Mouse (Mus musculus) stomach, postnatal 0 days (tissue): ENCODE measurements around the gene Rhof. TPM values are rescaled to one million over a fixed set of nuclear protein-coding genes. Genes with fewer than 3 reads are reported as not detected.

Experiments used
- ATAC-seq: fragments of 200-750 bp; cut with Nextera tagmentation; 2 replicates; pipeline ENCODE4 v1.8.0; 2017; ENCODE audit not compliant: low FRiP score, low TSS enrichment
- DNase-seq: peaks from one replicate; pipeline ENCODE4 v3.0.0-alpha.2; 2016; ENCODE audit warnings: low spot score
- H3K27ac ChIP-seq: fragments of 300-500 bp; sonication (generic); replicated peaks from 2 replicates; pipeline ENCODE4 v1.5.1; 2014; ENCODE audit warnings: mild to moderate bottlenecking, control low read depth
- H3K27me3 ChIP-seq: fragments of 300-500 bp; sonication (generic); 2 replicates; pipeline ENCODE4 v1.6.1; 2014; ENCODE audit warnings: low read length; ENCODE audit not compliant: control insufficient read depth, insufficient read depth
- H3K36me3 ChIP-seq: fragments of 300-500 bp; sonication (generic); 2 replicates; pipeline ENCODE4 v1.6.1; 2014; ENCODE audit warnings: low read length, mixed read lengths; ENCODE audit not compliant: control insufficient read depth, insufficient read depth
- H3K4me1 ChIP-seq: fragments of 300-500 bp; sonication (generic); replicated peaks from 2 replicates; pipeline ENCODE4 v1.6.1; 2014; ENCODE audit warnings: antibody characterized with exemption; ENCODE audit not compliant: control insufficient read depth, insufficient read depth
- H3K4me2 ChIP-seq: fragments of 300-500 bp; sonication (generic); replicated peaks from 2 replicates; pipeline ENCODE4 v1.6.1; 2014; ENCODE audit warnings: low read depth, mild to moderate bottlenecking, control low read depth, moderate library complexity
- H3K4me3 ChIP-seq: fragments of 300-500 bp; sonication (generic); 2 replicates; pipeline ENCODE4 v1.5.1; 2014; ENCODE audit warnings: low read depth, low read length, control low read depth
- H3K9ac ChIP-seq: fragments of 300-500 bp; sonication (generic); 2 replicates; pipeline ENCODE4 v1.6.1; 2014; ENCODE audit warnings: mild to moderate bottlenecking, low read length, control low read depth, mixed read lengths
- H3K9me3 ChIP-seq: fragments of 300-500 bp; sonication (generic); 2 replicates; pipeline ENCODE4 v1.6.1; 2016; ENCODE audit warnings: low read length; ENCODE audit not compliant: control insufficient read depth
- CTCF ChIP-seq: IDR thresholded peaks from 2 replicates; pipeline ENCODE4 v1.5.1; 2016; ENCODE audit warnings: antibody characterized with exemption, low read depth, mild to moderate bottlenecking, moderate library complexity
- EP300 ChIP-seq: optimal IDR thresholded peaks from 2 replicates; pipeline ENCODE3; 2016; ENCODE audit warnings: antibody characterized with exemption
- WGBS: fragments of 180-500 bp; shearing (Covaris S2); extraction: QIAGEN DNeasy Blood & Tissue Kit; methylation state at CpG from one replicate; pipeline ENCODE4 v1.1.7; 2014; 5-methylcytosine and 5-hydroxymethylcytosine counted together
- polyA plus RNA-seq: library from polyadenylated mRNA; unstranded; fragments of >200 nt; fragmentation: Nextera tagmentation; extraction: Ambion mirVana; gene quantifications from 2 replicates; pipeline ENCODE4 v1.2.1, GENCODE M21; 2015

The Rhof gene
- polyA plus RNA-seq, 1 experiment from 2014 or later: 18.6 TPM

- H3K4me2 ChIP-seq: no peak overlapping the region
- TF ChIP-seq CTCF: no peak
- no peak for TF ChIP-seq EP300
- no peak for DNase-seq
- WGBS: 90% methylated on average over 13 of the region's 19 CpGs
- no peaks in the 10 kb centered on the region for H3K27me3 ChIP-seq
- no peak for ATAC-seq
- no peak overlapping the region for H3K27ac ChIP-seq
- no peaks in the 10 kb centered on the region for H3K9me3 ChIP-seq
- peaks cover 26% of the 10 kb centered on the region for H3K36me3 ChIP-seq
- peaks cover 4% of the 10 kb centered on the region for H3K4me1 ChIP-seq
- no peak overlapping the region for H3K4me3 ChIP-seq
- H3K9ac ChIP-seq: no peak overlapping the region
These were observed 19.3 kb upstream of the Rhof start for GRCm38 (mm10) chr5:123151707-123152362.

- peaks cover 30% of the 10 kb centered on the region for H3K36me3 ChIP-seq
- H3K4me1 ChIP-seq: peaks cover 4% of the 10 kb centered on the region
- no peak overlapping the region for H3K27ac ChIP-seq
- DNase-seq (peak; percentile 61), ATAC-seq (peak; percentile 41)
- WGBS: 18% methylated on average over 7 of the region's 7 CpGs
- H3K27me3 ChIP-seq: no peaks in the 10 kb centered on the region
- H3K9me3 ChIP-seq: no peaks in the 10 kb centered on the region
- no peak for TF ChIP-seq EP300
- peak overlapping the region; percentile 31; the same call in 1 of the 2 replicates for H3K9ac ChIP-seq
- H3K4me2 ChIP-seq: peak overlapping the region; percentile 48
- 0 out of 2 replicates have a peak overlapping the region, but pooled peaks have one; percentile 30 for H3K4me3 ChIP-seq
These were observed 18.6 kb upstream of the Rhof start for GRCm38 (mm10) chr5:123151077-123151476.

GRCm38 (mm10) chr5:123150641-123151040 lies 18.1 kb upstream of the Rhof start:
- H3K9ac ChIP-seq: peak overlapping the region; percentile 31; the same call in 1 of the 2 replicates
- peaks cover 4% of the 10 kb centered on the region for H3K4me1 ChIP-seq
- H3K4me3 ChIP-seq: peak overlapping the region; percentile 30; the same call in 1 of the 2 replicates
- H3K27ac ChIP-seq: no peak overlapping the region
- H3K4me2 ChIP-seq: peak overlapping the region; percentile 48
- no peaks in the 10 kb centered on the region for H3K9me3 ChIP-seq
- no peak for DNase-seq
- no peak for TF ChIP-seq CTCF
- no peak for TF ChIP-seq EP300
- H3K27me3 ChIP-seq: no peaks in the 10 kb centered on the region
- 21% methylated on average over 7 of the region's 7 CpGs for WGBS
- peak; percentile 0; the same call in 1 of the 2 replicates for ATAC-seq
- H3K36me3 ChIP-seq: peaks cover 30% of the 10 kb centered on the region

- Histone ChIP-seq H3K4me1 (peaks cover 4% of the 10 kb centered on the region), H3K27me3 (no peaks in the 10 kb centered on the region), H3K36me3 (peaks cover 30% of the 10 kb centered on the region), H3K4me3 (peak overlapping the region; percentile 30), H3K9ac (no peak overlapping the region), H3K4me2 (peak overlapping the region; percentile 48), H3K9me3 (no peaks in the 10 kb centered on the region), H3K27ac (no peak overlapping the region)
- peak; percentile 85 for ATAC-seq
- TF ChIP-seq EP300 (no peak), CTCF (peak; percentile 95)
- WGBS: 5% methylated on average over 18 of the region's 19 CpGs
- peak; percentile 94 for DNase-seq
These were observed 17.2 kb upstream of the Rhof start for GRCm38 (mm10) chr5:123149451-123150400.

- H3K4me1 ChIP-seq: peaks cover 9% of the 10 kb centered on the region
- no peak overlapping the region for H3K4me2 ChIP-seq
- H3K36me3 ChIP-seq: peaks cover 28% of the 10 kb centered on the region
- 83% methylated on average over 25 of the region's 25 CpGs for WGBS
- no peak for ATAC-seq
- no peak for DNase-seq
- no peak overlapping the region for H3K4me3 ChIP-seq
- no peaks in the 10 kb centered on the region for H3K27me3 ChIP-seq
- H3K27ac ChIP-seq: no peak overlapping the region
- H3K9ac ChIP-seq: no peak overlapping the region
- H3K9me3 ChIP-seq: no peaks in the 10 kb centered on the region
- TF ChIP-seq CTCF: no peak
- no peak for TF ChIP-seq EP300
These were observed 15.7 kb upstream of the Rhof start for GRCm38 (mm10) chr5:123148073-123148722.
